Mouse (Mus musculus) testis, adult 2 months (tissue): ENCODE data around the gene Cdkl3. TPM values are rescaled to one million over a fixed set of nuclear protein-coding genes. Genes with fewer than 3 reads are reported as not detected.
A peak's percentile ranks its signal among the peaks of the same experiment; 100 is the strongest.

Experiments
- H3K27ac ChIP-seq: fragments of 200-500 bp; 2 replicates; pipeline ENCODE4 v1.5.1; 2012; ENCODE audit warnings: low read depth, low read length; ENCODE audit not compliant: control insufficient read depth, insufficient read depth
- H3K27me3 ChIP-seq: fragments of 200-500 bp; 2 replicates; pipeline ENCODE4 v1.6.1; 2012; ENCODE audit warnings: mild to moderate bottlenecking, low read length, moderate library complexity; ENCODE audit not compliant: control insufficient read depth, insufficient read depth
- H3K36me3 ChIP-seq: fragments of 200-500 bp; 2 replicates; pipeline ENCODE4 v1.6.1; 2012; ENCODE audit warnings: mild to moderate bottlenecking, low read length; ENCODE audit not compliant: control insufficient read depth, insufficient read depth
- H3K4me1 ChIP-seq: fragments of 200-500 bp; 2 replicates; pipeline ENCODE4 v1.6.1; 2012; ENCODE audit warnings: low read length; ENCODE audit not compliant: control insufficient read depth, insufficient read depth
- H3K4me3 ChIP-seq: fragments of 200-500 bp; 2 replicates; pipeline ENCODE4 v1.5.1; 2012; ENCODE audit warnings: low read depth, mild to moderate bottlenecking, low read length, moderate library complexity, mixed read lengths; ENCODE audit not compliant: control insufficient read depth
- CTCF ChIP-seq: fragments of 200-500 bp; IDR thresholded peaks from 2 replicates; pipeline ENCODE4 v1.5.1; 2012; ENCODE audit warnings: low read depth, mild to moderate bottlenecking, inconsistent platforms, low read length, moderate library complexity; ENCODE audit not compliant: control insufficient read depth, insufficient read depth, insufficient replicate concordance
- POLR2A ChIP-seq: fragments of 200-500 bp; IDR thresholded peaks from 2 replicates; pipeline ENCODE4 v1.6.1; 2012; ENCODE audit warnings: low read depth, mild to moderate bottlenecking, inconsistent platforms, low read length, moderate library complexity; ENCODE audit not compliant: control insufficient read depth
- polyA plus RNA-seq: library from polyadenylated mRNA; depleted of rRNA; stranded (reverse); fragments of >200 nt; gene quantifications from 2 replicates; pipeline ENCODE4 v1.2.3, GENCODE M21; 2012; rRNA removed

Gene Cdkl3
- 250 and 259 TPM in 2 replicates for polyA plus RNA-seq

GRCm38 (mm10) chr11:52003772-52004528, at the start of gene Cdkl3:
Gene Cdkl3 (plus strand): TSS chr11:52004221.
- peaks cover 6% of the 10 kb centered on the region; the same call in 1 of the 2 replicates for H3K4me1 ChIP-seq
- H3K36me3 ChIP-seq: no peaks in the 10 kb centered on the region
- H3K27me3 ChIP-seq: no peaks in the 10 kb centered on the region
- H3K27ac ChIP-seq: peak within 1 kb of the TSS; percentile 99
- H3K4me3 ChIP-seq: peak within 1 kb of the TSS; percentile 100
- TF ChIP-seq CTCF (0 out of 2 replicates have a peak, but pooled peaks have one; percentile 7), POLR2A (peak; percentile 92)

- Histone ChIP-seq H3K4me1 (no peaks in the 10 kb centered on the region), H3K4me3 (no peak overlapping the region), H3K27me3 (no peaks in the 10 kb centered on the region), H3K27ac (no peak overlapping the region), H3K36me3 (no peaks in the 10 kb centered on the region)
- TF ChIP-seq POLR2A (no peak), CTCF (no peak)
These were observed 47.9 kb upstream of the Cdkl3 start for GRCm38 (mm10) chr11:51956112-51956511.

- no peaks in the 10 kb centered on the region for H3K27me3 ChIP-seq
- H3K27ac ChIP-seq: no peak overlapping the region
- H3K36me3 ChIP-seq: no peaks in the 10 kb centered on the region
- H3K4me1 ChIP-seq: no peaks in the 10 kb centered on the region
- TF ChIP-seq POLR2A: no peak
- no peak for TF ChIP-seq CTCF
- H3K4me3 ChIP-seq: no peak overlapping the region
These were observed 46.3 kb upstream of the Cdkl3 start for GRCm38 (mm10) chr11:51957760-51958159.

- no peak overlapping the region for H3K4me3 ChIP-seq
These were observed 44.5 kb upstream of the Cdkl3 start for GRCm38 (mm10) chr11:51959511-51959910.

GRCm38 (mm10) chr11:51960061-51960460, 44.0 kb upstream of the Cdkl3 start:
- no peaks in the 10 kb centered on the region for H3K4me1 ChIP-seq
- no peaks in the 10 kb centered on the region for H3K27me3 ChIP-seq
- no peak overlapping the region for H3K27ac ChIP-seq
- H3K4me3 ChIP-seq: no peak overlapping the region
- TF ChIP-seq CTCF (no peak), POLR2A (no peak)
- H3K36me3 ChIP-seq: no peaks in the 10 kb centered on the region

More at GRCm38 (mm10) chr11:51959511-51959910, 44.5 kb upstream of the Cdkl3 start:
- H3K36me3 ChIP-seq: no peaks in the 10 kb centered on the region
- H3K4me1 ChIP-seq: no peaks in the 10 kb centered on the region
- H3K27me3 ChIP-seq: no peaks in the 10 kb centered on the region
- H3K27ac ChIP-seq: no peak overlapping the region
- TF ChIP-seq CTCF: no peak
- TF ChIP-seq POLR2A: no peak

- H3K27ac ChIP-seq: no peak overlapping the region
- TF ChIP-seq CTCF (no peak), POLR2A (no peak)
- H3K36me3 ChIP-seq: no peaks in the 10 kb centered on the region
- no peaks in the 10 kb centered on the region for H3K4me1 ChIP-seq
- H3K27me3 ChIP-seq: no peaks in the 10 kb centered on the region
- H3K4me3 ChIP-seq: no peak overlapping the region
These were observed 43.0 kb upstream of the Cdkl3 start for GRCm38 (mm10) chr11:51960967-51961471.

- no peak overlapping the region for H3K27ac ChIP-seq
- H3K4me1 ChIP-seq: peaks cover 1% of the 10 kb centered on the region; the same call in 1 of the 2 replicates
- no peaks in the 10 kb centered on the region for H3K36me3 ChIP-seq
- H3K4me3 ChIP-seq: no peak overlapping the region
- no peaks in the 10 kb centered on the region for H3K27me3 ChIP-seq
- no peak for TF ChIP-seq CTCF
- no peak for TF ChIP-seq POLR2A
These were observed 42.3 kb upstream of the Cdkl3 start for GRCm38 (mm10) chr11:51961761-51962160.

- TF ChIP-seq POLR2A (no peak), CTCF (no peak)
- no peak overlapping the region for H3K4me3 ChIP-seq
- no peaks in the 10 kb centered on the region for H3K36me3 ChIP-seq
- no peaks in the 10 kb centered on the region for H3K27me3 ChIP-seq
- H3K27ac ChIP-seq: no peak overlapping the region
- peaks cover 2% of the 10 kb centered on the region; the same call in 1 of the 2 replicates for H3K4me1 ChIP-seq
These were observed 41.7 kb upstream of the Cdkl3 start for GRCm38 (mm10) chr11:51962277-51962676.
